Comparison of ENCODE assay signal across 8 mouse cellular contexts in the genomic region with DNA sequence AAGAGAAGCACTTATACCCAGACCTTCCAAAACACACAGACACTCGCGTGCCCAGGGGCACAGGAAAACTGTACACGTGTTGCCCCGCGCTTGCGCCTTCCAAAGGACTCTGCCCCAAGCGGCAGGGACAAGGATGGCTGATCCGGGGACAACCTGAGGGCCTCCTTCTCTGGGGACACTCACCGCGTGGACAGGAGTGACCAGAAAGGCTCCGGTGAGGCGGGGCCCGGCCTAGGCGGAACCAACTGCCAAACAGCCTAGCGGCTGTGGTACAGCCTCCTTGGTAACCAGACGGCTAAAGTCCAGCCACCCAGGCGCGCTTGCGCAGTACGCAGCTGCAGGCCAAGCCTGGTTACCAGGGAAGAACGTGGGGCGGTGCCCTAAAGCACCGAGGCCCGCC. TPM values are rescaled to one million over a fixed set of nuclear protein-coding genes. Genes with fewer than 3 reads are reported as not detected.
DNase-seq lines count a peak whose midpoint lies in the region; ATAC-seq and TF ChIP-seq lines count a peak whose summit lies in the region.

Abhd14b (plus strand) TSS at position 112 of the 400 bp plus-strand sequence.
Abhd14a (minus strand) TSS at position 331 of the 400 bp plus-strand sequence.

- CTCF ChIA-PET in Patski (lab: Charles Lee): interaction anchor here (2.0 to 3.9 kb wide), 2 partner anchors 27 to 29 kb away, joined by 7 to 31 read pairs; partner anchors contain the start of genes Parp3 and Rrp9

- H3K27me3 ChIP-seq in Patski: no peaks in the 10 kb centered on the region
- no peaks in the 10 kb centered on the region for H3K27me3 ChIP-seq in hindbrain, embryonic 15.5 days

- peak within 1 kb of the TSS; percentile 80 for H3K27ac ChIP-seq in hindbrain, embryonic 15.5 days (replicated peaks)

- peak within 1 kb of the TSS; percentile 58 for H3K4me3 ChIP-seq in hindbrain, embryonic 15.5 days

- H3K9me3 ChIP-seq in hindbrain, embryonic 15.5 days: no peaks in the 10 kb centered on the region

- in situ Hi-C loops in Patski (cut with MboI; ENCODE audit: low pct_unique_long_range_greater_than_20kb): no loop called here

- peak; percentile 65 for DNase-seq in Patski (ENCODE audit: low read depth, low spot score)
- peak; percentile 95 for DNase-seq in cerebellum, postnatal 14 days
- peak; percentile 93 for DNase-seq in frontal cortex, postnatal 36 days (ENCODE audit: low spot score in 2 of 2)
- peak; percentile 88 for DNase-seq in left cerebral cortex, adult 11 months (ENCODE audit: low spot score)
- DNase-seq in lung, postnatal 4 days: peak; percentile 93 to 96
- DNase-seq in retina, postnatal 7 days (ENCODE audit: low read depth, low spot score): peak; percentile 73
- peak; percentile 85 for DNase-seq in urinary bladder, adult 2 months (ENCODE audit: low spot score)

- ATAC-seq in Patski: peak; percentile 82
- ATAC-seq in hindbrain, embryonic 15.5 days (ENCODE audit: low FRiP score, low read depth): peak; percentile 82

- no peaks in the 10 kb centered on the region for H3K36me3 ChIP-seq in hindbrain, embryonic 15.5 days

- under 1% methylated on average over 24 of the region's 24 CpGs for WGBS in hindbrain, embryonic 15.5 days

- POLR2A ChIA-PET in Patski (lab: Charles Lee): interaction anchor here (1.3 to 1.4 kb wide), 2 partner anchors 10 to 12 kb away, joined by 3 to 5 read pairs; no protein-coding TSS in a partner anchor

- no peak for TF ChIP-seq CTCF in Patski (IDR thresholded peaks at IDR 0.05)

- H3K9ac ChIP-seq in hindbrain, embryonic 15.5 days: peak within 1 kb of the TSS; percentile 65

- H3K4me2 ChIP-seq in hindbrain, embryonic 15.5 days: peak within 1 kb of the TSS; percentile 85

- H3K4me1 ChIP-seq in hindbrain, embryonic 15.5 days (replicated peaks): peaks cover 31% of the 10 kb centered on the region

RNA-seq across cellular contexts. Expression of gene Abhd14b, which starts in this region (rescaled TPM):
- 31.2 TPM for polyA plus RNA-seq in Patski (2021)
- 9.2 and 11.3 TPM in 2 replicates for polyA plus RNA-seq in hindbrain, embryonic 15.5 days (2015; fragmentation: Nextera tagmentation; extraction: Ambion mirVana)
- 69.6 and 84.4 TPM in 2 replicates for polyA plus RNA-seq in urinary bladder, adult 2 months (2012; rRNA removed)

RNA-seq across cellular contexts. Expression of gene Abhd14a, which starts in this region (rescaled TPM):
- 25.2 TPM for polyA plus RNA-seq in Patski (2021)
- 77.0 and 80.7 TPM in 2 replicates for polyA plus RNA-seq in hindbrain, embryonic 15.5 days (2015; fragmentation: Nextera tagmentation; extraction: Ambion mirVana)
- polyA plus RNA-seq in urinary bladder, adult 2 months (2012; rRNA removed): 44.9 and 46.9 TPM in 2 replicates

Comparison
In these comparisons a context has a peak if more than half of its experiments do, and no peak if none do; other contexts are left out.
1. Peak in every context shown above with its lines: DNase-seq, ATAC-seq, H3K4me3 ChIP-seq and H3K27ac ChIP-seq.